Mouse (Mus musculus): Measurements from ENCODE around the gene Krtap20-2.
A peak's percentile ranks its signal among the peaks of the same experiment; 100 is the strongest.
"Not testable (repeated sequence)": the region's sequence is repeated elsewhere in the genome, so short reads cannot be mapped to it uniquely, and the experiment has no call there.

The Krtap20-2 gene

GRCm38 (mm10) chr16:89205561-89205960 is at the start of gene Krtap20-2:
TSS of gene Krtap20-2 (plus strand) at chr16:89205861.
- no peak for DNase-seq (ENCODE audit: low read depth, low spot score)

GRCm38 (mm10) chr16:89157652-89158051 is 48.0 kb upstream of the Krtap20-2 start, which contains the start of gene Gm9789:
TSS of gene Gm9789 (plus strand) at chr16:89157952.
- no peak for DNase-seq (ENCODE audit: low read depth, low spot score)

DNA sequence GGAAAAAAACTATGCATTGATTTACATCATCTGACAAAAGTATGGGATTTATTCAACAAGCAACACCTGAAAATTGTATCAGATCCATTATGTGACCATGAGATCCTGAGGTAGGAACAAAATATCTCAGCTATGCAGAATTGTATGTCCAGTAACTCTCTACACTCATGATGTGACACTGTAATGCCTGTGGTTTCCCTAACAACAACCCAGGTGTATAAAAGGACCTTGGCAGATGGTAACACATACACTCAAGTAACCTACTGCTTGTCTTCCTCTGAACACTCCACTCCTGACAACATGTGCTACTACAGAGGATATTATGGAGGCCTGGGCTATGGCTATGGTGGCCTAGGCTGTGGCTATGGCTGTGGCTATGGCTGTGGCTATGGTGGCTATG is 36.5 kb upstream of the Krtap20-2 start, which contains the start of gene Gm7735:
Gm7735 (plus strand) TSS at position 301 of the 400 bp plus-strand sequence.
- not testable (repeated sequence) for DNase-seq (ENCODE audit: low read depth, low spot score)

- DNase-seq (ENCODE audit: low read depth, low spot score) = no peak
Measured at GRCm38 (mm10) chr16:89174435-89174834, 31.2 kb upstream of the Krtap20-2 start, which contains the start of gene 1110057P08Rik. TSS of gene 1110057P08Rik (plus strand) at chr16:89174735.

DNA sequence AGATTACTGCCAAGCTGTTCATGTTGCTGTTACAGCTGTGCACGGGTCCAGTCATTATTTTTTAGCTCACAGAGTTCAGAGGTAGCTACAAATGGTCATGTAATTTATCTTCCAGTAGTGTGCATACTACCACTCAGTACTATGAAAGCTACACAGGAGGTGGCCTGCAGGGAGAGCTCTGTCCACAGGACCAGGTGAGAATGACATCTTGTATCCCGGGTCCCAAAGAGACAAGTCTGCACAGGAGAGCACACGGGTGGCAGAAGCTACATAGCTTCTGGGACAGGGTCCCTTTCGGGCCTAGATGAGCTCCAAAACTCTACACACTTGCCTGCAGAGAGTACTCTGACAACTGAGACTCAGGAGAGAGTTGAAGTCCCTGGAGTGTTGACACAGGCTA is 17.0 kb upstream of the Krtap20-2 start:
- DNase-seq (ENCODE audit: low read depth, low spot score) = peak; percentile 50
